Mouse (Mus musculus): ENCODE results near the gene Tnpo1. TPM values are rescaled to one million over a fixed set of nuclear protein-coding genes. Genes with fewer than 3 reads are reported as not detected.

The Tnpo1 gene
- polyA plus RNA-seq, 1 experiment from 2014 or later: 124 TPM

GRCm38 (mm10) chr13:98910801-98911200 lies 15.4 kb downstream of the Tnpo1 start:
- DNase-seq (ENCODE audit: low spot score): no peak
- WGBS: 76% methylated on average over 3 of the region's 3 CpGs
- Histone ChIP-seq H3K27ac (ENCODE audit: low read depth, low read length) (no peak overlapping the region), H3K36me3 (ENCODE audit: control insufficient read depth, insufficient read depth, low read length) (no peaks in the 10 kb centered on the region; the same call in 1 of the 2 replicates), H3K4me1 (replicated peaks; ENCODE audit: control insufficient read depth, insufficient read depth, low read length) (peaks cover 8% of the 10 kb centered on the region; the same call in 1 of the 2 replicates), H3K4me2 (replicated peaks; ENCODE audit: low read depth, low read length) (no peak overlapping the region), H3K27me3 (ENCODE audit: control insufficient read depth, insufficient read depth, low read length) (no peaks in the 10 kb centered on the region), H3K4me3 (ENCODE audit: low read depth, low read length) (no peak overlapping the region), H3K9ac (ENCODE audit: low read depth, low read length) (no peak overlapping the region), H3K9me3 (ENCODE audit: control insufficient read depth, low read length) (no peaks in the 10 kb centered on the region)
- no peak for ATAC-seq (ENCODE audit: low FRiP score)

GRCm38 (mm10) chr13:98904608-98905007 lies 21.6 kb downstream of the Tnpo1 start:
- H3K36me3 ChIP-seq (ENCODE audit: control insufficient read depth, insufficient read depth, low read length): peaks cover 3% of the 10 kb centered on the region; the same call in 1 of the 2 replicates
- no peak overlapping the region for H3K4me3 ChIP-seq (ENCODE audit: low read depth, low read length)
- no peak for DNase-seq (ENCODE audit: low spot score)
- 99% methylated on average over 2 of the region's 2 CpGs for WGBS
- H3K4me1 ChIP-seq (replicated peaks; ENCODE audit: control insufficient read depth, insufficient read depth, low read length): no peaks in the 10 kb centered on the region
- H3K9me3 ChIP-seq (ENCODE audit: control insufficient read depth, low read length): no peaks in the 10 kb centered on the region
- H3K9ac ChIP-seq (ENCODE audit: low read depth, low read length): no peak overlapping the region
- no peak for ATAC-seq (ENCODE audit: low FRiP score)
- H3K4me2 ChIP-seq (replicated peaks; ENCODE audit: low read depth, low read length): no peak overlapping the region
- H3K27me3 ChIP-seq (ENCODE audit: control insufficient read depth, insufficient read depth, low read length): no peaks in the 10 kb centered on the region
- H3K27ac ChIP-seq (ENCODE audit: low read depth, low read length): no peak overlapping the region

GRCm38 (mm10) chr13:98902366-98903025 lies 23.7 kb downstream of the Tnpo1 start:
- H3K9ac ChIP-seq (ENCODE audit: low read depth, low read length): no peak overlapping the region
- peaks cover 3% of the 10 kb centered on the region; the same call in 1 of the 2 replicates for H3K36me3 ChIP-seq (ENCODE audit: control insufficient read depth, insufficient read depth, low read length)
- no peak for DNase-seq (ENCODE audit: low spot score)
- 93% methylated on average over 8 of the region's 8 CpGs for WGBS
- no peaks in the 10 kb centered on the region; the same call in 1 of the 2 replicates for H3K4me1 ChIP-seq (replicated peaks; ENCODE audit: control insufficient read depth, insufficient read depth, low read length)
- H3K27me3 ChIP-seq (ENCODE audit: control insufficient read depth, insufficient read depth, low read length): no peaks in the 10 kb centered on the region
- no peak for ATAC-seq (ENCODE audit: low FRiP score)
- no peak overlapping the region for H3K27ac ChIP-seq (ENCODE audit: low read depth, low read length)
- no peaks in the 10 kb centered on the region for H3K9me3 ChIP-seq (ENCODE audit: control insufficient read depth, low read length)
- H3K4me3 ChIP-seq (ENCODE audit: low read depth, low read length): no peak overlapping the region
- no peak overlapping the region for H3K4me2 ChIP-seq (replicated peaks; ENCODE audit: low read depth, low read length)

GRCm38 (mm10) chr13:98899550-98899949 lies 26.6 kb downstream of the Tnpo1 start:
- DNase-seq (ENCODE audit: low spot score) (no peak), ATAC-seq (ENCODE audit: low FRiP score) (no peak)
- 86% methylated on average over 3 of the region's 3 CpGs for WGBS
- Histone ChIP-seq H3K9ac (ENCODE audit: low read depth, low read length) (no peak overlapping the region), H3K9me3 (ENCODE audit: control insufficient read depth, low read length) (no peaks in the 10 kb centered on the region), H3K4me2 (replicated peaks; ENCODE audit: low read depth, low read length) (no peak overlapping the region), H3K36me3 (ENCODE audit: control insufficient read depth, insufficient read depth, low read length) (0 out of 2 replicates have a peak, but pooled peaks cover 3% of the 10 kb centered on the region), H3K4me1 (replicated peaks; ENCODE audit: control insufficient read depth, insufficient read depth, low read length) (no peaks in the 10 kb centered on the region; the same call in 1 of the 2 replicates), H3K27ac (ENCODE audit: low read depth, low read length) (no peak overlapping the region), H3K27me3 (ENCODE audit: control insufficient read depth, insufficient read depth, low read length) (no peaks in the 10 kb centered on the region), H3K4me3 (ENCODE audit: low read depth, low read length) (no peak overlapping the region)

GRCm38 (mm10) chr13:98897577-98897976 lies 28.6 kb downstream of the Tnpo1 start:
- H3K9ac ChIP-seq (ENCODE audit: low read depth, low read length): no peak overlapping the region
- H3K4me1 ChIP-seq (replicated peaks; ENCODE audit: control insufficient read depth, insufficient read depth, low read length): peaks cover 4% of the 10 kb centered on the region; the same call in 1 of the 2 replicates
- H3K9me3 ChIP-seq (ENCODE audit: control insufficient read depth, low read length): no peaks in the 10 kb centered on the region
- DNase-seq (ENCODE audit: low spot score): no peak
- H3K27ac ChIP-seq (ENCODE audit: low read depth, low read length): no peak overlapping the region
- no peak overlapping the region for H3K4me2 ChIP-seq (replicated peaks; ENCODE audit: low read depth, low read length)
- WGBS: 86% methylated on average over 5 of the region's 5 CpGs
- 0 out of 2 replicates have a peak, but pooled peaks cover 3% of the 10 kb centered on the region for H3K36me3 ChIP-seq (ENCODE audit: control insufficient read depth, insufficient read depth, low read length)
- H3K4me3 ChIP-seq (ENCODE audit: low read depth, low read length): no peak overlapping the region
- H3K27me3 ChIP-seq (ENCODE audit: control insufficient read depth, insufficient read depth, low read length): no peaks in the 10 kb centered on the region
- no peak for ATAC-seq (ENCODE audit: low FRiP score)

- peaks cover 4% of the 10 kb centered on the region; the same call in 1 of the 2 replicates for H3K4me1 ChIP-seq (replicated peaks; ENCODE audit: control insufficient read depth, insufficient read depth, low read length)
Observed at GRCm38 (mm10) chr13:98896434-98897126, 29.6 kb downstream of the Tnpo1 start.

GRCm38 (mm10) chr13:98896013-98896412 lies 30.2 kb downstream of the Tnpo1 start:
- Histone ChIP-seq H3K9ac (ENCODE audit: low read depth, low read length) (no peak overlapping the region), H3K36me3 (ENCODE audit: control insufficient read depth, insufficient read depth, low read length) (no peaks in the 10 kb centered on the region), H3K4me2 (replicated peaks; ENCODE audit: low read depth, low read length) (no peak overlapping the region), H3K9me3 (ENCODE audit: control insufficient read depth, low read length) (no peaks in the 10 kb centered on the region), H3K4me3 (ENCODE audit: low read depth, low read length) (no peak overlapping the region), H3K27ac (ENCODE audit: low read depth, low read length) (no peak overlapping the region), H3K27me3 (ENCODE audit: control insufficient read depth, insufficient read depth, low read length) (no peaks in the 10 kb centered on the region), H3K4me1 (replicated peaks; ENCODE audit: control insufficient read depth, insufficient read depth, low read length) (peaks cover 4% of the 10 kb centered on the region; the same call in 1 of the 2 replicates)
- WGBS: 85% methylated on average over 4 of the region's 4 CpGs
- no peak for ATAC-seq (ENCODE audit: low FRiP score)
- no peak for DNase-seq (ENCODE audit: low spot score)

More at GRCm38 (mm10) chr13:98896434-98897126, 29.6 kb downstream of the Tnpo1 start:
- no peak overlapping the region for H3K4me2 ChIP-seq (replicated peaks; ENCODE audit: low read depth, low read length)
- no peak overlapping the region for H3K27ac ChIP-seq (ENCODE audit: low read depth, low read length)
- 88% methylated on average over 7 of the region's 7 CpGs for WGBS
- DNase-seq (ENCODE audit: low spot score) (no peak), ATAC-seq (ENCODE audit: low FRiP score) (no peak)
- no peak overlapping the region for H3K4me3 ChIP-seq (ENCODE audit: low read depth, low read length)
- H3K36me3 ChIP-seq (ENCODE audit: control insufficient read depth, insufficient read depth, low read length): no peaks in the 10 kb centered on the region
- H3K9me3 ChIP-seq (ENCODE audit: control insufficient read depth, low read length): no peaks in the 10 kb centered on the region
- no peaks in the 10 kb centered on the region for H3K27me3 ChIP-seq (ENCODE audit: control insufficient read depth, insufficient read depth, low read length)
- H3K9ac ChIP-seq (ENCODE audit: low read depth, low read length): no peak overlapping the region

- no peaks in the 10 kb centered on the region for H3K27me3 ChIP-seq (ENCODE audit: control insufficient read depth, insufficient read depth, low read length)
- DNase-seq (ENCODE audit: low spot score) (no peak), ATAC-seq (ENCODE audit: low FRiP score) (no peak)
- H3K9me3 ChIP-seq (ENCODE audit: control insufficient read depth, low read length): no peaks in the 10 kb centered on the region
- 70% methylated on average over 2 of the region's 2 CpGs for WGBS
- H3K4me3 ChIP-seq (ENCODE audit: low read depth, low read length): no peak overlapping the region
- H3K9ac ChIP-seq (ENCODE audit: low read depth, low read length): no peak overlapping the region
- H3K27ac ChIP-seq (ENCODE audit: low read depth, low read length): no peak overlapping the region
- H3K4me1 ChIP-seq (replicated peaks; ENCODE audit: control insufficient read depth, insufficient read depth, low read length): peaks cover 5% of the 10 kb centered on the region; the same call in 1 of the 2 replicates
- H3K36me3 ChIP-seq (ENCODE audit: control insufficient read depth, insufficient read depth, low read length): no peaks in the 10 kb centered on the region
- H3K4me2 ChIP-seq (replicated peaks; ENCODE audit: low read depth, low read length): no peak overlapping the region
Observed at GRCm38 (mm10) chr13:98894900-98895299, 31.3 kb downstream of the Tnpo1 start.

Measured in hindbrain, embryonic 11.5 days (tissue).